Mouse (Mus musculus) lung, postnatal 0 days (tissue): Measurements from ENCODE around the gene Xntrpc. TPM values are rescaled to one million over a fixed set of nuclear protein-coding genes. Genes with fewer than 3 reads are reported as not detected.
"Not testable (repeated sequence)": the region's sequence is repeated elsewhere in the genome, so short reads cannot be mapped to it uniquely, and the experiment has no call there.

Source experiments
- ATAC-seq: fragments of 200-750 bp; cut with Nextera tagmentation; 2 replicates; pipeline ENCODE4 v1.8.0; 2017; ENCODE audit warnings: moderate library complexity
- DNase-seq: peaks from one replicate; pipeline ENCODE4 v3.0.0-alpha.2; 2016; ENCODE audit warnings: low spot score
- H3K27ac ChIP-seq: fragments of 300-500 bp; sonication (generic); 2 replicates; pipeline ENCODE4 v1.5.1; 2014; ENCODE audit warnings: antibody characterized with exemption, mild to moderate bottlenecking, low read length, mixed read lengths
- H3K27me3 ChIP-seq: fragments of 300-500 bp; sonication (generic); replicated peaks from 2 replicates; pipeline ENCODE4 v1.6.1; 2014; ENCODE audit warnings: low read length, mixed read lengths; ENCODE audit not compliant: insufficient read depth
- H3K36me3 ChIP-seq: fragments of 300-500 bp; sonication (generic); 2 replicates; pipeline ENCODE4 v1.6.1; 2014; ENCODE audit warnings: low read length, mixed read lengths; ENCODE audit not compliant: insufficient read depth
- H3K4me1 ChIP-seq: fragments of 300-500 bp; sonication (generic); 2 replicates; pipeline ENCODE4 v1.6.1; 2014; ENCODE audit warnings: antibody characterized with exemption, low read depth, low read length, mixed read lengths; ENCODE audit not compliant: insufficient read depth
- H3K4me2 ChIP-seq: fragments of 300-500 bp; sonication (generic); replicated peaks from 2 replicates; pipeline ENCODE4 v1.6.1; 2014; ENCODE audit warnings: low read depth, mild to moderate bottlenecking, low read length, moderate library complexity, mixed read lengths
- H3K4me3 ChIP-seq: fragments of 300-500 bp; sonication (generic); 2 replicates; pipeline ENCODE4 v1.5.1; 2014; ENCODE audit warnings: low read depth, low read length
- H3K9ac ChIP-seq: fragments of 300-500 bp; sonication (generic); replicated peaks from 2 replicates; pipeline ENCODE4 v1.6.1; 2014; ENCODE audit warnings: low read depth, mild to moderate bottlenecking
- H3K9me3 ChIP-seq: fragments of 300-500 bp; sonication (generic); 2 replicates; pipeline ENCODE4 v1.6.1; 2016; ENCODE audit warnings: low read length, mixed read lengths
- CTCF ChIP-seq: IDR thresholded peaks from 2 replicates; pipeline ENCODE4 v1.5.1; 2016; ENCODE audit warnings: antibody characterized with exemption, mild to moderate bottlenecking
- EP300 ChIP-seq: IDR thresholded peaks from 2 replicates; pipeline ENCODE4 v1.6.1; 2016; ENCODE audit warnings: antibody characterized with exemption, mild to moderate bottlenecking, control low read depth
- WGBS: fragments of 180-500 bp; shearing (Covaris S2); extraction: QIAGEN DNeasy Blood & Tissue Kit; methylation state at CpG from one replicate; pipeline ENCODE4 v1.1.7; 2014; 5-methylcytosine and 5-hydroxymethylcytosine counted together
- polyA plus RNA-seq: library from polyadenylated mRNA; unstranded; fragments of >200 nt; fragmentation: Nextera tagmentation; extraction: Ambion mirVana; gene quantifications from 2 replicates; pipeline ENCODE4 v1.2.1, GENCODE M21; 2015

Xntrpc gene
- polyA plus RNA-seq, 1 experiment from 2014 or later, result 0.29 TPM

GRCm38 (mm10) chr7:102048524-102048923 lies 17.0 kb upstream of the Xntrpc start:
- DNase-seq, H3K4me2 ChIP-seq, H3K4me3 ChIP-seq, H3K4me1 ChIP-seq, H3K9ac ChIP-seq, H3K27me3 ChIP-seq, H3K27ac ChIP-seq, H3K36me3 ChIP-seq, H3K9me3 ChIP-seq, ATAC-seq: not testable (repeated sequence)
- TF ChIP-seq CTCF, result peak; percentile 49

GRCm38 (mm10) chr7:102061353-102061752 lies 4.2 kb upstream of the Xntrpc start:
- Histone ChIP-seq H3K4me3 (no peak overlapping the region), H3K36me3 (no peaks in the 10 kb centered on the region; the same call in 1 of the 2 replicates), H3K9ac (no peak overlapping the region), H3K4me2 (no peak overlapping the region), H3K4me1 (peaks cover 13% of the 10 kb centered on the region; the same call in 1 of the 2 replicates), H3K27me3 (no peaks in the 10 kb centered on the region), H3K27ac (no peak overlapping the region), H3K9me3 (no peaks in the 10 kb centered on the region)
- TF ChIP-seq CTCF (no peak), EP300 (no peak)
- DNase-seq, result no peak
- no peak for ATAC-seq
- 85% methylated on average over 3 of the region's 3 CpGs for WGBS

GRCm38 (mm10) chr7:102062203-102062602 lies 3.3 kb upstream of the Xntrpc start:
- Histone ChIP-seq H3K4me2 (no peak overlapping the region), H3K9ac (no peak overlapping the region), H3K27ac (no peak overlapping the region), H3K36me3 (no peaks in the 10 kb centered on the region; the same call in 1 of the 2 replicates), H3K4me3 (no peak overlapping the region), H3K9me3 (no peaks in the 10 kb centered on the region), H3K27me3 (no peaks in the 10 kb centered on the region), H3K4me1 (peaks cover 13% of the 10 kb centered on the region; the same call in 1 of the 2 replicates)
- 71% methylated on average over 1 of the region's 1 CpGs for WGBS
- ATAC-seq (no peak), DNase-seq (no peak)
- TF ChIP-seq EP300 (no peak), CTCF (no peak)

- no peak overlapping the region for H3K4me3 ChIP-seq
Observed at GRCm38 (mm10) chr7:102063891-102064290, 1.6 kb upstream of the Xntrpc start.

GRCm38 (mm10) chr7:102064655-102065045 lies 863 bp upstream of the Xntrpc start:
- no peaks in the 10 kb centered on the region for H3K36me3 ChIP-seq
- TF ChIP-seq EP300, result no peak
- no peak for TF ChIP-seq CTCF
- ATAC-seq, result peak; percentile 7

More at GRCm38 (mm10) chr7:102063891-102064290, 1.6 kb upstream of the Xntrpc start:
- TF ChIP-seq EP300 (no peak), CTCF (no peak)
- Histone ChIP-seq H3K9ac (no peak overlapping the region), H3K27ac (no peak overlapping the region), H3K36me3 (no peaks in the 10 kb centered on the region; the same call in 1 of the 2 replicates), H3K4me1 (peaks cover 13% of the 10 kb centered on the region; the same call in 1 of the 2 replicates), H3K9me3 (no peaks in the 10 kb centered on the region), H3K27me3 (no peaks in the 10 kb centered on the region), H3K4me2 (peak overlapping the region; percentile 75; the same call in 1 of the 2 replicates)
- WGBS, result 59% methylated on average over 9 of the region's 9 CpGs
- no peak for DNase-seq
- ATAC-seq, result no peak

GRCm38 (mm10) chr7:102066363-102066762 lies 850 bp downstream of the Xntrpc start:
- no peak for TF ChIP-seq CTCF
- TF ChIP-seq EP300, result no peak
- no peak for DNase-seq
- no peaks in the 10 kb centered on the region for H3K9me3 ChIP-seq
- H3K27me3 ChIP-seq, result no peaks in the 10 kb centered on the region
- 0 out of 2 replicates have a peak overlapping the region, but pooled peaks have one; percentile 48 for H3K9ac ChIP-seq
- peaks cover 13% of the 10 kb centered on the region; the same call in 1 of the 2 replicates for H3K4me1 ChIP-seq
- ATAC-seq, result no peak
- no peaks in the 10 kb centered on the region for H3K36me3 ChIP-seq
- no peak overlapping the region for H3K27ac ChIP-seq
- peak overlapping the region; percentile 62; the same call in 1 of the 2 replicates for H3K4me3 ChIP-seq
- 56% methylated on average over 6 of the region's 6 CpGs for WGBS
- H3K4me2 ChIP-seq, result peak overlapping the region; percentile 75

More at GRCm38 (mm10) chr7:102064655-102065045, 863 bp upstream of the Xntrpc start:
- Histone ChIP-seq H3K4me2 (peak overlapping the region; percentile 75), H3K27me3 (no peaks in the 10 kb centered on the region), H3K27ac (peak overlapping the region; percentile 79; the same call in 1 of the 2 replicates), H3K4me1 (peaks cover 13% of the 10 kb centered on the region; the same call in 1 of the 2 replicates), H3K9ac (peak overlapping the region; percentile 48), H3K4me3 (peak overlapping the region; percentile 62), H3K9me3 (no peaks in the 10 kb centered on the region)
- under 1% methylated on average over 9 of the region's 9 CpGs for WGBS
- no peak for DNase-seq
